Mouse (Mus musculus): ENCODE data around the gene Gm49416. TPM values are rescaled to one million over a fixed set of nuclear protein-coding genes. Genes with fewer than 3 reads are reported as not detected.
A peak's percentile ranks its signal among the peaks of the same experiment; 100 is the strongest.

Gm49416 gene
- polyA plus RNA-seq, 1 experiment = not detected

- H3K36me3 ChIP-seq (ENCODE audit: control insufficient read depth, insufficient read depth, low read length) = no peaks in the 10 kb centered on the region; the same call in none of the 2 replicates
- H3K27ac ChIP-seq (ENCODE audit: insufficient read depth, low read depth, low read length) = no peak overlapping the region
- TF ChIP-seq CTCF (conservative IDR thresholded peaks at IDR 0.05; ENCODE audit: insufficient read depth, insufficient read length, low read depth, low read length) (no peak), POLR2A (IDR thresholded peaks at IDR 0.05; ENCODE audit: low read depth, low read length) (no peak)
- no peaks in the 10 kb centered on the region for H3K27me3 ChIP-seq (replicated peaks; ENCODE audit: control insufficient read depth, insufficient read depth, low read length)
- H3K4me1 ChIP-seq (ENCODE audit: control insufficient read depth, insufficient read depth, low read length) = no peaks in the 10 kb centered on the region; the same call in 1 of the 2 replicates
- DNase-seq = peak; percentile 22
- no peak overlapping the region; the same call in 1 of the 2 replicates for H3K4me3 ChIP-seq (ENCODE audit: insufficient read depth, low read depth, low read length)
- WGBS = 10% methylated on average over 3 of the region's 3 CpGs
Observed at GRCm38 (mm10) chr19:8899079-8899478, 10.4 kb downstream of the Gm49416 start.

- TF ChIP-seq CTCF (conservative IDR thresholded peaks at IDR 0.05; ENCODE audit: insufficient read depth, insufficient read length, low read depth, low read length) (no peak), POLR2A (IDR thresholded peaks at IDR 0.05; ENCODE audit: low read depth, low read length) (no peak)
- WGBS = 91% methylated on average over 5 of the region's 5 CpGs
- H3K4me3 ChIP-seq (ENCODE audit: insufficient read depth, low read depth, low read length) = no peak overlapping the region
- no peak for DNase-seq
- H3K4me1 ChIP-seq (ENCODE audit: control insufficient read depth, insufficient read depth, low read length) = no peaks in the 10 kb centered on the region; the same call in 1 of the 2 replicates
- peaks cover 17% of the 10 kb centered on the region for H3K36me3 ChIP-seq (ENCODE audit: control insufficient read depth, insufficient read depth, low read length)
- H3K27me3 ChIP-seq (replicated peaks; ENCODE audit: control insufficient read depth, insufficient read depth, low read length) = no peaks in the 10 kb centered on the region
- no peak overlapping the region for H3K27ac ChIP-seq (ENCODE audit: insufficient read depth, low read depth, low read length)
Observed at GRCm38 (mm10) chr19:8903412-8903811, 14.7 kb downstream of the Gm49416 start.

- DNase-seq = no peak
- no peaks in the 10 kb centered on the region for H3K4me1 ChIP-seq (ENCODE audit: control insufficient read depth, insufficient read depth, low read length)
- H3K36me3 ChIP-seq (ENCODE audit: control insufficient read depth, insufficient read depth, low read length) = peaks cover 41% of the 10 kb centered on the region
- no peaks in the 10 kb centered on the region for H3K27me3 ChIP-seq (replicated peaks; ENCODE audit: control insufficient read depth, insufficient read depth, low read length)
- TF ChIP-seq POLR2A (IDR thresholded peaks at IDR 0.05; ENCODE audit: low read depth, low read length) (no peak), CTCF (conservative IDR thresholded peaks at IDR 0.05; ENCODE audit: insufficient read depth, insufficient read length, low read depth, low read length) (no peak)
- WGBS = 89% methylated on average over 6 of the region's 6 CpGs
- H3K27ac ChIP-seq (ENCODE audit: insufficient read depth, low read depth, low read length) = no peak overlapping the region
- no peak overlapping the region for H3K4me3 ChIP-seq (ENCODE audit: insufficient read depth, low read depth, low read length)
Observed at GRCm38 (mm10) chr19:8908531-8908930, 19.8 kb downstream of the Gm49416 start.

GRCm38 (mm10) chr19:8911810-8912209, 23.1 kb downstream of the Gm49416 start:
- no peak for TF ChIP-seq CTCF (conservative IDR thresholded peaks at IDR 0.05; ENCODE audit: insufficient read depth, insufficient read length, low read depth, low read length)
- TF ChIP-seq POLR2A (IDR thresholded peaks at IDR 0.05; ENCODE audit: low read depth, low read length) = no peak
- H3K36me3 ChIP-seq (ENCODE audit: control insufficient read depth, insufficient read depth, low read length) = peaks cover 36% of the 10 kb centered on the region
- H3K27ac ChIP-seq (ENCODE audit: insufficient read depth, low read depth, low read length) = no peak overlapping the region
- DNase-seq = no peak
- no peaks in the 10 kb centered on the region for H3K27me3 ChIP-seq (replicated peaks; ENCODE audit: control insufficient read depth, insufficient read depth, low read length)
- 80% methylated on average over 5 of the region's 5 CpGs for WGBS
- H3K4me1 ChIP-seq (ENCODE audit: control insufficient read depth, insufficient read depth, low read length) = no peaks in the 10 kb centered on the region
- H3K4me3 ChIP-seq (ENCODE audit: insufficient read depth, low read depth, low read length) = no peak overlapping the region

- Histone ChIP-seq H3K4me1 (ENCODE audit: control insufficient read depth, insufficient read depth, low read length) (no peaks in the 10 kb centered on the region), H3K4me3 (ENCODE audit: insufficient read depth, low read depth, low read length) (no peak overlapping the region), H3K27ac (ENCODE audit: insufficient read depth, low read depth, low read length) (no peak overlapping the region), H3K27me3 (replicated peaks; ENCODE audit: control insufficient read depth, insufficient read depth, low read length) (no peaks in the 10 kb centered on the region), H3K36me3 (ENCODE audit: control insufficient read depth, insufficient read depth, low read length) (peaks cover 24% of the 10 kb centered on the region)
- TF ChIP-seq CTCF (conservative IDR thresholded peaks at IDR 0.05; ENCODE audit: insufficient read depth, insufficient read length, low read depth, low read length) (no peak), POLR2A (IDR thresholded peaks at IDR 0.05; ENCODE audit: low read depth, low read length) (no peak)
- no peak for DNase-seq
- 93% methylated on average over 3 of the region's 3 CpGs for WGBS
Observed at GRCm38 (mm10) chr19:8914212-8914611, 25.5 kb downstream of the Gm49416 start.

GRCm38 (mm10) chr19:8919000-8919399, 30.3 kb downstream of the Gm49416 start:
- peaks cover 11% of the 10 kb centered on the region for H3K4me1 ChIP-seq (ENCODE audit: control insufficient read depth, insufficient read depth, low read length)
- no peak overlapping the region for H3K27ac ChIP-seq (ENCODE audit: insufficient read depth, low read depth, low read length)
- no peaks in the 10 kb centered on the region for H3K27me3 ChIP-seq (replicated peaks; ENCODE audit: control insufficient read depth, insufficient read depth, low read length)
- 91% methylated on average over 3 of the region's 3 CpGs for WGBS
- DNase-seq = no peak
- no peak overlapping the region for H3K4me3 ChIP-seq (ENCODE audit: insufficient read depth, low read depth, low read length)
- TF ChIP-seq CTCF (conservative IDR thresholded peaks at IDR 0.05; ENCODE audit: insufficient read depth, insufficient read length, low read depth, low read length) (no peak), POLR2A (IDR thresholded peaks at IDR 0.05; ENCODE audit: low read depth, low read length) (no peak)
- H3K36me3 ChIP-seq (ENCODE audit: control insufficient read depth, insufficient read depth, low read length) = peaks cover 3% of the 10 kb centered on the region

GRCm38 (mm10) chr19:8919684-8920072, 31.0 kb downstream of the Gm49416 start:
- peaks cover 1% of the 10 kb centered on the region for H3K36me3 ChIP-seq (ENCODE audit: control insufficient read depth, insufficient read depth, low read length)
- peak overlapping the region; percentile 92 for H3K27ac ChIP-seq (ENCODE audit: insufficient read depth, low read depth, low read length)
- TF ChIP-seq CTCF (conservative IDR thresholded peaks at IDR 0.05; ENCODE audit: insufficient read depth, insufficient read length, low read depth, low read length) = no peak
- no peak for TF ChIP-seq POLR2A (IDR thresholded peaks at IDR 0.05; ENCODE audit: low read depth, low read length)
- 55% methylated on average over 6 of the region's 6 CpGs for WGBS
- peaks cover 11% of the 10 kb centered on the region for H3K4me1 ChIP-seq (ENCODE audit: control insufficient read depth, insufficient read depth, low read length)
- DNase-seq = no peak
- H3K4me3 ChIP-seq (ENCODE audit: insufficient read depth, low read depth, low read length) = no peak overlapping the region
- H3K27me3 ChIP-seq (replicated peaks; ENCODE audit: control insufficient read depth, insufficient read depth, low read length) = no peaks in the 10 kb centered on the region

Data from kidney, adult 2 months (tissue).